Mouse (Mus musculus): ENCODE measurements around the gene Depdc5. TPM values are rescaled to one million over a fixed set of nuclear protein-coding genes. Genes with fewer than 3 reads are reported as not detected.

Gene Depdc5
- polyA plus RNA-seq, 1 experiment from 2014 or later: 32.1 TPM

DNA sequence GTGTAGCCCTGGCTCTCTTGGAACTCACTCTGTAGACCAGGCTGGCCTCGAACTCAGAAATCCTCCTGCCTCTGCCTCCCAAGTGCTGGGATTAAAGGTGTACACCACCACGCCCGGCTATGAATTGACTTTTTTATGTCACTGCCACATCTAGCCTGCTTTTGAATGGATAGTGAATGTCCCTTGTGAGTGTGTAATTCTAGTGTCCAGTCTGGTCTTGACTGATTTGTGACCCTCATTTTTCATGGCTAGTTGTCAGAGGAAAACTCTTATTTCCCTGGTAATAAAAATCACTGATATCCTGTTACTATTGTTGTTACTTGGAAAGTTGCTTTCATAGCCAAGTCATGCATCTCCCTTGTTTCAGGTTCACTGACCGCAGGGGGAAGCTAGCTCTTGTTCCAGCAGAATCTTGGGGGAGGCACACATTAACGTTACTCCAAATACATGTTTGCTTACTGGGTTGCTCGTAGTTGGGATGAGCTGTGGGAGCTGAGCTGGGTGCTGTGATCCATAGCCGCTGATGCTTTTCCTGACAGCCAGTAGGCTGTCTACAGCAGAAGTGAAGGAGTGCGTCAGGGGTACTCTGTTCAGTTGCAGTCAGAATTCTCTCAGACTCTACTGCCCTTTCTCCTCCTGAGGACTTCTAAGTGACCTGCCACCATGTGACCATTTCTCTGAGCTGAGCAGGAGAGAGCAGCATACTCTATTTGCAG is 77.9 kb downstream of the Depdc5 start:
- 96% methylated on average over 8 of the region's 8 CpGs for WGBS
- H3K9ac ChIP-seq (replicated peaks; ENCODE audit: low read depth, low read length): no peak overlapping the region
- peaks cover 21% of the 10 kb centered on the region for H3K36me3 ChIP-seq (ENCODE audit: control insufficient read depth, insufficient read depth)
- no peak overlapping the region for H3K27ac ChIP-seq (ENCODE audit: low read length)
- no peak for ATAC-seq
- H3K9me3 ChIP-seq (ENCODE audit: control insufficient read depth, low read length): no peaks in the 10 kb centered on the region
- no peaks in the 10 kb centered on the region for H3K4me1 ChIP-seq (replicated peaks; ENCODE audit: control insufficient read depth, insufficient read depth, low read length)
- no peak overlapping the region for H3K4me3 ChIP-seq (replicated peaks; ENCODE audit: low read length)
- H3K4me2 ChIP-seq (ENCODE audit: low read length): no peak overlapping the region
- H3K27me3 ChIP-seq (replicated peaks; ENCODE audit: control insufficient read depth, insufficient read depth, low read length): no peaks in the 10 kb centered on the region

GRCm38 (mm10) chr5:32950077-32950476 is 86.6 kb downstream of the Depdc5 start:
- Histone ChIP-seq H3K4me3 (replicated peaks; ENCODE audit: low read length) (no peak overlapping the region), H3K9ac (replicated peaks; ENCODE audit: low read depth, low read length) (no peak overlapping the region), H3K36me3 (ENCODE audit: control insufficient read depth, insufficient read depth) (peaks cover 15% of the 10 kb centered on the region; the same call in 1 of the 2 replicates), H3K27me3 (replicated peaks; ENCODE audit: control insufficient read depth, insufficient read depth, low read length) (no peaks in the 10 kb centered on the region), H3K27ac (ENCODE audit: low read length) (no peak overlapping the region), H3K9me3 (ENCODE audit: control insufficient read depth, low read length) (no peaks in the 10 kb centered on the region), H3K4me1 (replicated peaks; ENCODE audit: control insufficient read depth, insufficient read depth, low read length) (no peaks in the 10 kb centered on the region), H3K4me2 (ENCODE audit: low read length) (no peak overlapping the region)
- WGBS: 94% methylated on average over 6 of the region's 6 CpGs
- ATAC-seq: no peak

DNA sequence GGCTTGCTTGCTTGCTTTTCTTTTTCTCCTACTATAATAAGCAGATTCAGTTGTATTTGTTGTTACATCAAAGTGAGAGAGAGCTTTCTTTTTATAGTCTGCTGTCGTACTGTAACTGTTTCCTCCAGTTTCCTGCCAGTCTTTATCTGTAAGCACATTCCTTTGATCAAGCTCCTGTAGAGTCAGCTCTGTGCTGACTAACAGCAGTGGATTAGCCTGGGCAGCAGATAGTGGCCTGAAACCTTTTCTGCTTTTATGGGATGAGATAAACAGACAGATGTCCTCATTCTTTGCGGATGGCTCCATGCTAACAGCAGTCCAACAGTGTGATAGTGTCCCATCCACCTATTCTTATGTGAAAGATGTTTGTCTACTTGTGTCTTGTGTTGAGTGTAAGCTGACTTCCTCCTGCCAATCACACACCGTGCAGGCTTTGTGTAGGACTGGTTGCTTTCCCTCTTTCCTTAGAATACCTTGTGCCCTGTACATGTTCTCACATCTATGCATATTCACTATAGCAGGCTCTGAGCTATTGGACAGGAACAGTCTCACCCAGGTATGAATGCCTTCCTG is 87.3 kb downstream of the Depdc5 start:
- Histone ChIP-seq H3K4me3 (replicated peaks; ENCODE audit: low read length) (no peak overlapping the region), H3K27ac (ENCODE audit: low read length) (no peak overlapping the region), H3K4me2 (ENCODE audit: low read length) (no peak overlapping the region), H3K9ac (replicated peaks; ENCODE audit: low read depth, low read length) (no peak overlapping the region), H3K9me3 (ENCODE audit: control insufficient read depth, low read length) (no peaks in the 10 kb centered on the region), H3K27me3 (replicated peaks; ENCODE audit: control insufficient read depth, insufficient read depth, low read length) (no peaks in the 10 kb centered on the region), H3K4me1 (replicated peaks; ENCODE audit: control insufficient read depth, insufficient read depth, low read length) (no peaks in the 10 kb centered on the region), H3K36me3 (ENCODE audit: control insufficient read depth, insufficient read depth) (peaks cover 16% of the 10 kb centered on the region; the same call in 1 of the 2 replicates)
- ATAC-seq: no peak
- 85% methylated on average over 3 of the region's 3 CpGs for WGBS

DNA sequence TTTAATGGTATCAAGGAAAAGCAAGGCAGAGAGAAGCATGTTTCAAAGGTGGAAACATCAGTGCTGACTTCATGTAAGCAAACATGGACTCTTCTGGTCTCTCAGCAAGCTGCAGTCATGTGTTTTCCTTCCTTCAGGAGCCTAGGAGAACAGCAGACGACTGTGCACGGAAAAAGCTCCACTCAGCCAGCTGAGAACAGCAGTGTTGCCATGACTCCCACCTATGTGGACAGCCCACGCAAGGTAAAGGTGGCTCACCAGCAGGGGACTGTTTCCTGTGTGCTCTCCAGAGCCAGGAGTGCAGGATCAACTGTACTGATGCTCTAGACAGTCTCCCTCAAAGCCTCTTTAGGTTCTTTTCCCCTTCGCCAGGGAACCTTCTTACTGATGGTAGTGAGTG is 92.2 kb downstream of the Depdc5 start:
- Histone ChIP-seq H3K9ac (replicated peaks; ENCODE audit: low read depth, low read length) (no peak overlapping the region), H3K4me2 (ENCODE audit: low read length) (no peak overlapping the region), H3K27me3 (replicated peaks; ENCODE audit: control insufficient read depth, insufficient read depth, low read length) (no peaks in the 10 kb centered on the region), H3K9me3 (ENCODE audit: control insufficient read depth, low read length) (no peaks in the 10 kb centered on the region), H3K4me1 (replicated peaks; ENCODE audit: control insufficient read depth, insufficient read depth, low read length) (no peaks in the 10 kb centered on the region), H3K36me3 (ENCODE audit: control insufficient read depth, insufficient read depth) (peaks cover 11% of the 10 kb centered on the region), H3K27ac (ENCODE audit: low read length) (no peak overlapping the region), H3K4me3 (replicated peaks; ENCODE audit: low read length) (no peak overlapping the region)
- WGBS: 94% methylated on average over 4 of the region's 4 CpGs
- ATAC-seq: no peak

DNA sequence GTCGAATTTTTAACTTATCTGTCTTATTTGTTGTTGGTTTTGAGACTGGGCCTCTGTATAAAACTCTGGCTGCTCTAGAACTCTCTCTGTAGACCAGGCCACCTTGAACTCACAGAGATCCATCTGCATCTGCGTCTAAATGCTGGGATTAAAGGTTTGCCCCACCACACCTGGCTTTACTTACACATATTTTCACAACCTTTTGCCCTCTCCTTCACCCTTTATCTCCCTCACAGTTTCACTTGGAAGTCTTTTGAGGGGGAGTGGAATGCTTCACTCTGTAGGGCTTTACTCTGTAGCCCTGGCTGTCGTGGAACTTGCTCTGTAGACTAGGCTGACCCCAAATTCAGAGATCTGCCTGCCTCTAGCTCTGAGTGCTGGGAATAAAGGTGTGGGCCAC is 98.1 kb downstream of the Depdc5 start:
- no peaks in the 10 kb centered on the region for H3K27me3 ChIP-seq (replicated peaks; ENCODE audit: control insufficient read depth, insufficient read depth, low read length)
- no peak overlapping the region for H3K4me2 ChIP-seq (ENCODE audit: low read length)
- no peak overlapping the region for H3K4me3 ChIP-seq (replicated peaks; ENCODE audit: low read length)
- no peak for ATAC-seq
- WGBS: 90% methylated on average over 3 of the region's 3 CpGs
- H3K9ac ChIP-seq (replicated peaks; ENCODE audit: low read depth, low read length): no peak overlapping the region
- H3K9me3 ChIP-seq (ENCODE audit: control insufficient read depth, low read length): no peaks in the 10 kb centered on the region
- no peaks in the 10 kb centered on the region for H3K4me1 ChIP-seq (replicated peaks; ENCODE audit: control insufficient read depth, insufficient read depth, low read length)
- no peak overlapping the region for H3K27ac ChIP-seq (ENCODE audit: low read length)
- peaks cover 14% of the 10 kb centered on the region for H3K36me3 ChIP-seq (ENCODE audit: control insufficient read depth, insufficient read depth)

DNA sequence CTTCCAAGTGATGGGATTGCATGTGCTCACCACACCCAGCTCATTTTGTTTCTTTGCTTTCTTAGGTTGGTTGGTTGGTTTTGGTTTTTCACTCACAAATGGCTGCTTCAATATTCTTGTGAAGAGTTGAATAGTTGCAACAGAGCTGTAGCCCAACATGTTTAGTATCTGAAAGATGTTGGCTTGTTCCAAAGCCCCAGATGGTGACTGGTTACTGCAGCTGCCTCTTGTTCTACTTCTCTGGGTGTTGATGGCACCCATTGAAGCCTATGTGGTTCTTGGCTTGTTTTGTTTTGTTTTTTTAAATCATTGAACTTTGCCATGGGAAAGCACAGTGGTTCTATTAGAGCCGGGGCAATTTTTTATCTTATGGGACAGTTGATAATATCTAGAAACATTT is 99.1 kb downstream of the Depdc5 start:
- Histone ChIP-seq H3K4me3 (replicated peaks; ENCODE audit: low read length) (no peak overlapping the region), H3K9me3 (ENCODE audit: control insufficient read depth, low read length) (no peaks in the 10 kb centered on the region), H3K27ac (ENCODE audit: low read length) (no peak overlapping the region), H3K4me1 (replicated peaks; ENCODE audit: control insufficient read depth, insufficient read depth, low read length) (no peaks in the 10 kb centered on the region), H3K36me3 (ENCODE audit: control insufficient read depth, insufficient read depth) (peaks cover 14% of the 10 kb centered on the region), H3K9ac (replicated peaks; ENCODE audit: low read depth, low read length) (no peak overlapping the region), H3K27me3 (replicated peaks; ENCODE audit: control insufficient read depth, insufficient read depth, low read length) (no peaks in the 10 kb centered on the region), H3K4me2 (ENCODE audit: low read length) (no peak overlapping the region)
- no peak for ATAC-seq
- 100% methylated on average over 1 of the region's 1 CpGs for WGBS

- no peaks in the 10 kb centered on the region for H3K4me1 ChIP-seq (replicated peaks; ENCODE audit: control insufficient read depth, insufficient read depth, low read length)
- no peak for ATAC-seq
- H3K27me3 ChIP-seq (replicated peaks; ENCODE audit: control insufficient read depth, insufficient read depth, low read length): no peaks in the 10 kb centered on the region
- H3K4me2 ChIP-seq (ENCODE audit: low read length): no peak overlapping the region
- H3K4me3 ChIP-seq (replicated peaks; ENCODE audit: low read length): no peak overlapping the region
- H3K27ac ChIP-seq (ENCODE audit: low read length): no peak overlapping the region
- no peak overlapping the region for H3K9ac ChIP-seq (replicated peaks; ENCODE audit: low read depth, low read length)
- H3K36me3 ChIP-seq (ENCODE audit: control insufficient read depth, insufficient read depth): peaks cover 8% of the 10 kb centered on the region; the same call in 1 of the 2 replicates
- H3K9me3 ChIP-seq (ENCODE audit: control insufficient read depth, low read length): no peaks in the 10 kb centered on the region
- 84% methylated on average over 4 of the region's 4 CpGs for WGBS
Measured at GRCm38 (mm10) chr5:32976541-32976940, 113.0 kb downstream of the Depdc5 start.

GRCm38 (mm10) chr5:32977179-32977578 is 113.7 kb downstream of the Depdc5 start:
- no peak overlapping the region for H3K4me3 ChIP-seq (replicated peaks; ENCODE audit: low read length)
- no peak overlapping the region for H3K4me2 ChIP-seq (ENCODE audit: low read length)
- no peak overlapping the region for H3K9ac ChIP-seq (replicated peaks; ENCODE audit: low read depth, low read length)
- H3K27me3 ChIP-seq (replicated peaks; ENCODE audit: control insufficient read depth, insufficient read depth, low read length): no peaks in the 10 kb centered on the region
- H3K9me3 ChIP-seq (ENCODE audit: control insufficient read depth, low read length): no peaks in the 10 kb centered on the region
- no peaks in the 10 kb centered on the region for H3K4me1 ChIP-seq (replicated peaks; ENCODE audit: control insufficient read depth, insufficient read depth, low read length)
- no peak overlapping the region for H3K27ac ChIP-seq (ENCODE audit: low read length)
- ATAC-seq: no peak
- peaks cover 8% of the 10 kb centered on the region; the same call in 1 of the 2 replicates for H3K36me3 ChIP-seq (ENCODE audit: control insufficient read depth, insufficient read depth)

- no peak for ATAC-seq
- H3K9me3 ChIP-seq (ENCODE audit: control insufficient read depth, low read length): no peaks in the 10 kb centered on the region
- H3K4me2 ChIP-seq (ENCODE audit: low read length): no peak overlapping the region
- H3K27me3 ChIP-seq (replicated peaks; ENCODE audit: control insufficient read depth, insufficient read depth, low read length): no peaks in the 10 kb centered on the region
- peaks cover 11% of the 10 kb centered on the region; the same call in 1 of the 2 replicates for H3K36me3 ChIP-seq (ENCODE audit: control insufficient read depth, insufficient read depth)
- H3K27ac ChIP-seq (ENCODE audit: low read length): no peak overlapping the region
- no peak overlapping the region for H3K9ac ChIP-seq (replicated peaks; ENCODE audit: low read depth, low read length)
- WGBS: 51% methylated on average over 1 of the region's 1 CpGs
- no peak overlapping the region for H3K4me3 ChIP-seq (replicated peaks; ENCODE audit: low read length)
- no peaks in the 10 kb centered on the region for H3K4me1 ChIP-seq (replicated peaks; ENCODE audit: control insufficient read depth, insufficient read depth, low read length)
Measured at GRCm38 (mm10) chr5:32985379-32985778, 121.9 kb downstream of the Depdc5 start.
